In the genomic region with DNA sequence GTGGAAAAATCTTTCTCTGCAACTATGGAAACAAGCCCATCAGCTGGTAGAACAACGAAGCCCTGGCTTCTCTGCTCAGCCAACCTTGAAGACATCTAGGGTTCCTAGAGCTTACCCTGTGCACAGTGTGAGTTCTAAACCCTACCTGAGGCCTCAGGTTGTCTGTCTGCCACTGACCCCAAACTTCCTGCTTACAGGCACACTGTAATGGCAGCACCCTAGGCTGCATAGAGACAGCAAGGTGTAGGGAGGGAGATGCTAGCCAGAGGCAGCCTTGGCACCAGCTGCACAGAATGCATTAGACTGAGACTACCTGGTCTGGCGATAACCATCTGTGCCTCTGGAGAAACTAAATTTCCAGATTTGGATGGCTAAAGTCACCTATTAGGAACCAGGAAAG, we compare ENCODE assay signal across 16 mouse cellular contexts.
"Had no signal": no experiment of that assay in that cellular context is flagged by ENCODE, and none has a peak within 500 bp of the region (broad histone marks: within the 10 kb centered on the region; RNA-seq: fewer than 3 reads in every experiment).

No protein-coding gene starts in this region.

- DNase-seq: liver; lung, adult 18-20 months; lung, postnatal 14 days; lung, postnatal 4 days; midbrain, embryonic 14.5 days; right cerebral cortex, postnatal 4 days; thymus, adult 2 months; thymus, postnatal 14 days; thymus, postnatal 4 days had no signal

- H3K4me1 ChIP-seq: limb, embryonic 10.5 days; limb, embryonic 13.5 days had no signal

- H3K4me2 ChIP-seq: limb, embryonic 13.5 days; liver, embryonic 12.5 days; liver, embryonic 15.5 days; midbrain, embryonic 11.5 days had no signal

- ATAC-seq: intestine, postnatal 0 days; liver, embryonic 12.5 days had no signal

- H3K4me3 ChIP-seq: limb, embryonic 10.5 days; limb, embryonic 13.5 days; liver, embryonic 12.5 days; liver, embryonic 15.5 days had no signal

- H3K36me3 ChIP-seq: limb, embryonic 10.5 days; limb, embryonic 13.5 days; liver, embryonic 12.5 days; liver, embryonic 15.5 days had no signal

- H3K27ac ChIP-seq: limb, embryonic 10.5 days; limb, embryonic 13.5 days; liver, embryonic 12.5 days; liver, embryonic 15.5 days; stomach, postnatal 0 days had no signal

- H3K27me3 ChIP-seq: limb, embryonic 13.5 days; liver, embryonic 12.5 days; liver, embryonic 15.5 days had no signal

- H3K9me3 ChIP-seq: limb, embryonic 10.5 days; limb, embryonic 13.5 days; liver, embryonic 12.5 days; liver, embryonic 15.5 days had no signal

- H3K9ac ChIP-seq: limb, embryonic 13.5 days; liver, embryonic 12.5 days; liver, embryonic 15.5 days had no signal
